Mouse (Mus musculus): Measurements from ENCODE around the gene Rab26. TPM values are rescaled to one million over a fixed set of nuclear protein-coding genes. Genes with fewer than 3 reads are reported as not detected.

The Rab26 gene
- total and polyA plus RNA-seq, 2 experiments from 2014 or later, result 4.4 to 15.5 TPM

DNA sequence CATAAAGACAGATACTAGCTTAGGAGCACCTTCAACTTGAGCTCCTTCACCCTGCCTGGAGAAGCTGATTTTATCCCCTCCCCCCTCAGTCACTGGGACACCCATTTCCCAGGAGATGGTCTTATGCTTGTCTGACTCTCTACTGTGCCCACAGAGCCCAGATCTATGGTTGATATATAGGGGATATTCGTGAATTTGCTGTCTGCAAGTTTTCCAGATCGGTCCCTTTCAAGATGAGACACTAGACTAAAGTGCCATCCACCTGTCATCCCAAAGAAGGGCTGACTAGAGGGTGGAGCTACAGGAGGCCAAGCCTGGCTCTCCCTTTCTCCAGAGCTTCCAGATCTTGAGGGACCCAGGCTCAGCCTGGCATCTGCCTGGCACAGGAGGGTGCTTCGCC lies 2.9 kb downstream of the Rab26 start:
- Histone ChIP-seq H3K9me3 (ENCODE audit: low read length) (no peaks in the 10 kb centered on the region), H3K4me1 (ENCODE audit: insufficient read depth, low read length) (peaks cover 30% of the 10 kb centered on the region), H3K27ac (ENCODE audit: low read depth, low read length) (no peak overlapping the region), H3K9ac (replicated peaks; ENCODE audit: low read length, poor library complexity, severe bottlenecking) (no peak overlapping the region), H3K4me3 (ENCODE audit: low read depth, low read length) (no peak overlapping the region), H3K36me3 (ENCODE audit: insufficient read depth, low read length) (no peaks in the 10 kb centered on the region), H3K4me2 (ENCODE audit: low read depth, low read length, poor library complexity, severe bottlenecking) (no peak overlapping the region), H3K27me3 (ENCODE audit: insufficient read depth, low read length) (no peaks in the 10 kb centered on the region)
- ATAC-seq (ENCODE audit: low FRiP score), result no peak
- no peak for TF ChIP-seq CTCF (IDR thresholded peaks at IDR 0.05)
- 72% methylated on average over 3 of the region's 3 CpGs for WGBS
- no peak for DNase-seq (ENCODE audit: low spot score)

DNA sequence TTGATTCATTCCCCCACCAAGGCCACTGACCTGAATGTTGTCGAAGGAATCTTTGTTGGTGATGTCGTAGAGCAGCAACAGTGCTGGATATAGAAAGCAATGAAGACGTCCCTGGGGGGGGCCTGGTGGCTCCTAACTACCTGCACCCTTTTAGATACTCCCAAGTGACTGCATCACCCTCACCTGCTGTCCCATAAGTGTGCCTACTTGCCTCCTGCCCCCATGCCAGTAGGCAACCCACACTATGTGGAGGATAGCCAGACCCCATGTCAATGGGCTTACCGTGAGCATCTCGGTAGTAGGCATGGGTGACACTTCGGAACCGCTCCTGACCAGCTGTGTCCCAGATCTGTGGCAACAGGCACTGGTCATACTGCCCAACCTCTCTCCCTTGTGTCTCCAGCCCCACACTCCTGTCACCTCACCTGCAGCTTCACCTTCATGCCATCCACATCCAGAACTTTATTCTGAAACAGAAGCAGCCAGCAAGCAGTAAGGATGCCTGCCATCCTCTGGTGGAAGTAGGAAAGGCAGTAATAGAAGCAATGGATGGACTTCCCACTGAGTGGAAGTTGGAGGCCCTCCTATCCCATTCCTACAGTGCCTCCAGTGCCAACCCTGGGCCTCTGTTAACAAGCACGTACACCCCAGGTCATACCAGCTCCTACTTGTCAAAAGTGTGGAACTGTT lies 3.5 kb downstream of the Rab26 start:
- H3K36me3 ChIP-seq (ENCODE audit: insufficient read depth, low read length), result no peaks in the 10 kb centered on the region
- no peak overlapping the region for H3K27ac ChIP-seq (ENCODE audit: low read depth, low read length)
- no peak for DNase-seq (ENCODE audit: low spot score)
- no peak overlapping the region for H3K4me3 ChIP-seq (ENCODE audit: low read depth, low read length)
- H3K4me2 ChIP-seq (ENCODE audit: low read depth, low read length, poor library complexity, severe bottlenecking), result peak overlapping the region; percentile 10; the same call in 1 of the 2 replicates
- WGBS, result 34% methylated on average over 8 of the region's 8 CpGs
- H3K4me1 ChIP-seq (ENCODE audit: insufficient read depth, low read length), result peaks cover 30% of the 10 kb centered on the region
- H3K27me3 ChIP-seq (ENCODE audit: insufficient read depth, low read length), result no peaks in the 10 kb centered on the region
- no peak for ATAC-seq (ENCODE audit: low FRiP score)
- no peaks in the 10 kb centered on the region for H3K9me3 ChIP-seq (ENCODE audit: low read length)
- TF ChIP-seq CTCF (IDR thresholded peaks at IDR 0.05), result peak; percentile 69
- H3K9ac ChIP-seq (replicated peaks; ENCODE audit: low read length, poor library complexity, severe bottlenecking), result 0 out of 2 replicates have a peak overlapping the region, but pooled peaks have one; percentile 67

DNA sequence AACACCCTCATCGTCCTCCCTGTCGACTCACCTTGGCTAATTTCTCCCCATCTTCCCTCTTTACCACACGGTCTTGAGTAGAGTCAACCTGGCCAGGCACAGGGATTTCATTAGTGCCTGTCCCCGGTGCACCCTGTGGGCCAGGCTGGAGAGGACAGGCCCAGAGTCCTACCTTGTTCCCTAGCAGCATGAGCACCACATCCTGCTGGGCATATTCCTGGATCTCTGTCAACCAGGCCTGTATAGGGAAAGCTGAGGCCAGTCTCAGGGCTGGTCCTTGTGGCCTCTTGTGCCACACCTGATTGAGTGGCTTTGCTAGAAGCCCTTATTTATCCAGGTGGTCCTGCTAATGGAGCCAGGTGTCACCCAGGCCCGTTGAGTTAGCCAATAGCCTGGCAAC lies 4.1 kb downstream of the Rab26 start:
- WGBS, result 27% methylated on average over 5 of the region's 5 CpGs
- peak overlapping the region; percentile 67 for H3K9ac ChIP-seq (replicated peaks; ENCODE audit: low read length, poor library complexity, severe bottlenecking)
- H3K27ac ChIP-seq (ENCODE audit: low read depth, low read length), result no peak overlapping the region
- DNase-seq (ENCODE audit: low spot score), result no peak
- TF ChIP-seq CTCF (IDR thresholded peaks at IDR 0.05), result no peak
- H3K36me3 ChIP-seq (ENCODE audit: insufficient read depth, low read length), result peaks cover 5% of the 10 kb centered on the region
- no peaks in the 10 kb centered on the region for H3K9me3 ChIP-seq (ENCODE audit: low read length)
- peak overlapping the region; percentile 82 for H3K4me2 ChIP-seq (ENCODE audit: low read depth, low read length, poor library complexity, severe bottlenecking)
- no peak overlapping the region for H3K4me3 ChIP-seq (ENCODE audit: low read depth, low read length)
- no peak for ATAC-seq (ENCODE audit: low FRiP score)
- H3K4me1 ChIP-seq (ENCODE audit: insufficient read depth, low read length), result peaks cover 30% of the 10 kb centered on the region
- no peaks in the 10 kb centered on the region for H3K27me3 ChIP-seq (ENCODE audit: insufficient read depth, low read length)

DNA sequence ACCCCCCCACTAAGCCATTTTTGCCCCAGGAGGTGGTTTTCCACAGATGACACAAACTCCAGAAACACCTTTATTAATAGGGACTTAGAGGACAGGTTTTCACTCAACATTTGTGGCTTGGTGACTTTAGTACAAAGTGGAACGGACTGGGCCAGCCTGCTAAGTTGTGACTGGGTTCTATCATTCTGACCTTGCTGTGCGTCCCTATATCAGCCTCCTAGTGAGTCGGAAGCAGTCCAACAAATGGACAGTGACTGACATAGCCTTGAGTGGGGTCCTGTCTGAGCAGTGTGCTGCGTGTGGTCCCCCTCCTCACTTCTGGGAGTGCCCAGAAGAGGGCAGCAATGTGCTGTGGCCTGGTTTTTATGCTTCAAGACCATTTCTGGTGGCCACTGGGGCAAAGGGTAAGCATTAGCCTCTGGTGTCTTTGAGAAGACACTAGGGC lies 5.0 kb downstream of the Rab26 start:
- Histone ChIP-seq H3K27ac (ENCODE audit: low read depth, low read length) (peak overlapping the region; percentile 77), H3K36me3 (ENCODE audit: insufficient read depth, low read length) (peaks cover 5% of the 10 kb centered on the region), H3K9me3 (ENCODE audit: low read length) (no peaks in the 10 kb centered on the region), H3K4me3 (ENCODE audit: low read depth, low read length) (peak overlapping the region; percentile 84), H3K4me2 (ENCODE audit: low read depth, low read length, poor library complexity, severe bottlenecking) (peak overlapping the region; percentile 82), H3K9ac (replicated peaks; ENCODE audit: low read length, poor library complexity, severe bottlenecking) (peak overlapping the region; percentile 67), H3K27me3 (ENCODE audit: insufficient read depth, low read length) (no peaks in the 10 kb centered on the region), H3K4me1 (ENCODE audit: insufficient read depth, low read length) (peaks cover 30% of the 10 kb centered on the region)
- 2% methylated on average over 4 of the region's 4 CpGs for WGBS
- ATAC-seq (ENCODE audit: low FRiP score), result no peak
- TF ChIP-seq CTCF (IDR thresholded peaks at IDR 0.05), result peak; percentile 89
- DNase-seq (ENCODE audit: low spot score), result peak; percentile 75

DNA sequence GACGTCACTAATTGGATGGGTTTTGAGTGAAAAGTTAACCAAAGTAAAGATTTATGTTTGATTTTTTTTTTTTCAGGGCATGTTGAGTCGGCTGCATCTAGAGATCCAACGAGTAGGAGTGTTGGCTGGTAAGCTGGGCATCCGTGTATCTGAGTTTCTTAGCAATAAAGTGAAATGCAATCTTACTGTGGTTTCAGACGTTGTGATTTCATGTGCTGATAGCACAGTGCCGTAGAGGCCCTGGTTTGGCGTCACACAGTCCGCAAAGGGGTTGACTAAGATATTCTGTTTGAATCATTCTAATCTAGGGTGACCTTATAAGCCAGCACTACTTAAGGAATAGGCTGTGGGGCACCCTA lies 5.5 kb downstream of the Rab26 start:
- Histone ChIP-seq H3K4me1 (ENCODE audit: insufficient read depth, low read length) (peaks cover 30% of the 10 kb centered on the region), H3K4me3 (ENCODE audit: low read depth, low read length) (peak overlapping the region; percentile 84), H3K27ac (ENCODE audit: low read depth, low read length) (peak overlapping the region; percentile 77), H3K9me3 (ENCODE audit: low read length) (no peaks in the 10 kb centered on the region), H3K9ac (replicated peaks; ENCODE audit: low read length, poor library complexity, severe bottlenecking) (peak overlapping the region; percentile 67), H3K27me3 (ENCODE audit: insufficient read depth, low read length) (no peaks in the 10 kb centered on the region), H3K36me3 (ENCODE audit: insufficient read depth, low read length) (peaks cover 5% of the 10 kb centered on the region), H3K4me2 (ENCODE audit: low read depth, low read length, poor library complexity, severe bottlenecking) (peak overlapping the region; percentile 82)
- DNase-seq (ENCODE audit: low spot score), result no peak
- no peak for TF ChIP-seq CTCF (IDR thresholded peaks at IDR 0.05)
- ATAC-seq (ENCODE audit: low FRiP score), result no peak
- WGBS, result under 1% methylated on average over 8 of the region's 8 CpGs

DNA sequence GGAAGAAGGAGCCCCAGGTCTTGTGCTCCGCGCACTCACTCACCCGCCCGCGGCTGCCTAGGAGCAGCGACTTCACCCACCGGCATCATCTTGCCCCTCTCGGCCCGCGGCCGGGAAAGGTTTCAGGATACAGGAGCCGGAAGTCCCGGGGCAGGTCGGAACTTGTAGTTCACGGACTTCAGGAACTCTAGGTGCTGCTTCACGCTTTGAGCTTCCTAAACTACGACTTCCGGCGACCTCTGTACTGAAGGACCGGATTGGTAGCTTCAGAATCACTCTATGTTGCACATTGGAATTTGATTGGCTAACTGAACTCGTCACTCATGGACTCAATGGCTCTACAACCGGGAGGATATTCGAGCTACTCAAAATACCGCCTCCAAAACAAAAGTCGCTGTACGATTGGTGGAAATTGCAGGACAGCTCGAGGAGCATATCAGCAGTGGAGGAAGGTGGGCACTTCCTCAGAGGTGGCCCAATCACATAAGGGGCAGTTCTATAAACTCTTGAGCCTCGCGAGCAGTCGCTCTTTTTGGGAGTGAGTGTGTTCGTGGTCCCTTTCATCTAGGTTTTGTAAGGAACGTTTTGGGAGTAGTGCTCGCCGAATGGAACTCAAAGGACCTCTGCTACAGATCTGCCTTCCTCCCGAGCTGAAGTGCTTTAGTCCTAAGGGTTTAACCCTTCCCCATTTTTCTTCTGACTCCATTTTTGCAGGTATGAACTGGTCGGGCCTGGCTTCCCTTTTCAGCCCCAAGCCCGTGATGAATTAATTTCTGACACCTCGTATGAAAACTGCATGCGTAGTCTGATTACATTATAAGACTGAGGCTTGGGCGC lies 6.1 kb downstream of the Rab26 start, which contains the start of gene Traf7:
TSS of gene Traf7 (minus strand) at position 216 of the 837 bp plus-strand sequence.
- Histone ChIP-seq H3K4me2 (ENCODE audit: low read depth, low read length, poor library complexity, severe bottlenecking) (peak within 1 kb of the TSS; percentile 82), H3K9ac (replicated peaks; ENCODE audit: low read length, poor library complexity, severe bottlenecking) (peak within 1 kb of the TSS; percentile 90), H3K27ac (ENCODE audit: low read depth, low read length) (peak within 1 kb of the TSS; percentile 77), H3K9me3 (ENCODE audit: low read length) (no peaks in the 10 kb centered on the region), H3K4me3 (ENCODE audit: low read depth, low read length) (peak within 1 kb of the TSS; percentile 84), H3K36me3 (ENCODE audit: insufficient read depth, low read length) (peaks cover 7% of the 10 kb centered on the region), H3K27me3 (ENCODE audit: insufficient read depth, low read length) (no peaks in the 10 kb centered on the region), H3K4me1 (ENCODE audit: insufficient read depth, low read length) (peaks cover 27% of the 10 kb centered on the region)
- TF ChIP-seq CTCF (IDR thresholded peaks at IDR 0.05), result no peak
- peak; percentile 100 for DNase-seq (ENCODE audit: low spot score)
- under 1% methylated on average over 40 of the region's 40 CpGs for WGBS
- ATAC-seq (ENCODE audit: low FRiP score), result peak; percentile 96

All from midbrain, postnatal 0 days (tissue).